Comparison of ENCODE assay signal across 9 mouse cellular contexts in the genomic region with DNA sequence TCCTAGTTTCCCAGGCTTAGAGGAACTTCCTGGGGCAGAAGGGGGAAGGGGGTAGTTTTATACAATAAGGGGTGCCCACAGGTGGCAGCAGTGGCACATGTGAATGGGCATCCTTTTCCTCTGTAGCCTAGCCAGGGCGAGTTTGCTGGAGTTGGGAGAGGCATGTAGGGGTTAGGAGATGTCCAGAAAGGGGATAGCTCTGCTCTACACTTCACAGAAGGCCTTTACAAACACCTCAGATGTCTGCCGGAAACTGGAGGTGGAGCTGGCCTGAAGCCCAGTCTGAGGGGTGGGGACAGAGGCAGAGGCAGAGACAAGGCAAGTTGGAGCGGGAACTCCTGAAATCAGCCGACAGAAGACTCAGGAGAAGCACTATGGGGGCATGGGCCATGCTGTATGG. TPM values are rescaled to one million over a fixed set of nuclear protein-coding genes. Genes with fewer than 3 reads are reported as not detected.
DNase-seq lines count a peak whose midpoint lies in the region; ATAC-seq and TF ChIP-seq lines count a peak whose summit lies in the region.
"Had no signal": no experiment of that assay in that cellular context is flagged by ENCODE, and none has a peak within 500 bp of the region (broad histone marks: within the 10 kb centered on the region; RNA-seq: fewer than 3 reads in every experiment).

A gene (plus strand): TSS at position 152 of the 400 bp plus-strand sequence.

- no peaks in the 10 kb centered on the region for H3K9me3 ChIP-seq in limb, embryonic 13.5 days
- no peaks in the 10 kb centered on the region for H3K9me3 ChIP-seq in limb, embryonic 10.5 days (replicated peaks)
- no peaks in the 10 kb centered on the region for H3K9me3 ChIP-seq in lung, embryonic 15.5 days
- H3K9me3 ChIP-seq in midbrain, postnatal 0 days (ENCODE audit: low read length), result no peaks in the 10 kb centered on the region

- no peak within 1 kb of the TSS for H3K4me3 ChIP-seq in limb, embryonic 13.5 days
- no peak within 1 kb of the TSS for H3K4me3 ChIP-seq in limb, embryonic 10.5 days
- H3K4me3 ChIP-seq in lung, embryonic 15.5 days, result no peak within 1 kb of the TSS
- H3K4me3 ChIP-seq in midbrain, postnatal 0 days (ENCODE audit: low read depth, low read length), result no peak within 1 kb of the TSS

- H3K9ac ChIP-seq in limb, embryonic 13.5 days, result peak within 1 kb of the TSS; percentile 40
- H3K9ac ChIP-seq in lung, embryonic 15.5 days, result no peak within 1 kb of the TSS
- H3K9ac ChIP-seq in midbrain, postnatal 0 days (replicated peaks; ENCODE audit: low read length, poor library complexity, severe bottlenecking), result no peak within 1 kb of the TSS

- DNase-seq in limb, embryonic 10.5 days (ENCODE audit: low spot score), result no peak
- DNase-seq in cerebellum, postnatal 25 days, result peak; percentile 30 to 55
- DNase-seq in induced T-regulatory cell, adult 2 months (ENCODE audit: low read depth), result peak; percentile 89
- peak; percentile 63 for DNase-seq in splenic B cell, adult 2 months (ENCODE audit: low read depth, low spot score)
- DNase-seq in adipocyte (ENCODE audit: low spot score), result no peak
- DNase-seq in midbrain, postnatal 0 days (ENCODE audit: low spot score), result no peak

- no peaks in the 10 kb centered on the region for H3K27me3 ChIP-seq in limb, embryonic 13.5 days
- H3K27me3 ChIP-seq in limb, embryonic 10.5 days (ENCODE audit: low read depth, poor library complexity, severe bottlenecking), result no peaks in the 10 kb centered on the region
- no peaks in the 10 kb centered on the region for H3K27me3 ChIP-seq in lung, embryonic 15.5 days
- no peaks in the 10 kb centered on the region for H3K27me3 ChIP-seq in splenic B cell, adult 2 months (ENCODE audit: control insufficient read depth, insufficient read depth, low read length, poor library complexity, severe bottlenecking)
- no peaks in the 10 kb centered on the region for H3K27me3 ChIP-seq in midbrain, postnatal 0 days (ENCODE audit: insufficient read depth, low read length)

- ATAC-seq in limb, embryonic 13.5 days (ENCODE audit: low FRiP score, low read depth), result no peak
- ATAC-seq in lung, embryonic 15.5 days (ENCODE audit: borderline replicate concordance, extremely low read depth, low FRiP score, low TSS enrichment), result peak; percentile 41; the same call in 1 of the 2 replicates
- no peak for ATAC-seq in midbrain, postnatal 0 days (ENCODE audit: low FRiP score)

- H3K27ac ChIP-seq in limb, embryonic 13.5 days, result peak within 1 kb of the TSS; percentile 33; the same call in 1 of the 2 replicates
- H3K27ac ChIP-seq in limb, embryonic 10.5 days, result no peak within 1 kb of the TSS
- H3K27ac ChIP-seq in lung, embryonic 15.5 days, result no peak within 1 kb of the TSS
- no peak within 1 kb of the TSS for H3K27ac ChIP-seq in midbrain, postnatal 0 days (ENCODE audit: low read depth, low read length)

- H3K36me3 ChIP-seq in limb, embryonic 13.5 days, result peaks cover 50% of the 10 kb centered on the region
- H3K36me3 ChIP-seq in limb, embryonic 10.5 days, result peaks cover 50% of the 10 kb centered on the region
- peaks cover 8% of the 10 kb centered on the region; the same call in 1 of the 2 replicates for H3K36me3 ChIP-seq in lung, embryonic 15.5 days
- H3K36me3 ChIP-seq in splenic B cell, adult 2 months (ENCODE audit: control insufficient read depth, insufficient read depth, low read length, poor library complexity, severe bottlenecking), result no peaks in the 10 kb centered on the region
- peaks cover 21% of the 10 kb centered on the region for H3K36me3 ChIP-seq in midbrain, postnatal 0 days (ENCODE audit: insufficient read depth, low read length)

- peak within 1 kb of the TSS; percentile 2; the same call in 1 of the 2 replicates for H3K4me2 ChIP-seq in limb, embryonic 13.5 days (replicated peaks)
- no peak within 1 kb of the TSS for H3K4me2 ChIP-seq in lung, embryonic 15.5 days
- no peak within 1 kb of the TSS for H3K4me2 ChIP-seq in midbrain, postnatal 0 days (ENCODE audit: low read depth, low read length, poor library complexity, severe bottlenecking)

- 51% methylated on average over 4 of the region's 4 CpGs for WGBS in limb, embryonic 13.5 days
- 59% methylated on average over 4 of the region's 4 CpGs for WGBS in limb, embryonic 10.5 days
- WGBS in lung, embryonic 15.5 days, result 18% methylated on average over 4 of the region's 4 CpGs
- WGBS in midbrain, postnatal 0 days, result 66% methylated on average over 4 of the region's 4 CpGs

- peaks cover 18% of the 10 kb centered on the region for H3K4me1 ChIP-seq in limb, embryonic 13.5 days
- H3K4me1 ChIP-seq in limb, embryonic 10.5 days, result peaks cover 10% of the 10 kb centered on the region
- peaks cover 21% of the 10 kb centered on the region for H3K4me1 ChIP-seq in lung, embryonic 15.5 days
- peaks cover 10% of the 10 kb centered on the region for H3K4me1 ChIP-seq in midbrain, postnatal 0 days (ENCODE audit: insufficient read depth, low read length)

- no peak for TF ChIP-seq CTCF in midbrain, postnatal 0 days (IDR thresholded peaks at IDR 0.05)

RNA-seq across cellular contexts. Expression of the gene that starts here (rescaled TPM):
- 2.8 and 2.9 TPM in 2 replicates for polyA plus RNA-seq in limb, embryonic 13.5 days (2015; fragmentation: Nextera tagmentation; extraction: Ambion mirVana)
- polyA plus RNA-seq in limb, embryonic 10.5 days (2016; fragmentation: Nextera tagmentation; extraction: Ambion mirVana), result 1.2 and 1.5 TPM in 2 replicates
- 1.6 and 2.7 TPM in 2 replicates for polyA plus RNA-seq in lung, embryonic 15.5 days (2015; fragmentation: Nextera tagmentation; extraction: Ambion mirVana)
- not detected in 2 replicates for total RNA-seq in midbrain, postnatal 0 days (2014; rRNA removed)
- 1.5 and 2.2 TPM in 2 replicates for polyA plus RNA-seq in midbrain, postnatal 0 days (2015; fragmentation: Nextera tagmentation; extraction: Ambion mirVana)
- total RNA-seq: layer of hippocampus, postnatal 10 days had no signal

Comparison
In these comparisons a context has a peak if more than half of its experiments do, and no peak if none do; other contexts are left out.
1. DNase-seq: peak in cerebellum, postnatal 25 days (2 of 2), induced T-regulatory cell, adult 2 months (single experiment) and splenic B cell, adult 2 months (single experiment); none in limb, embryonic 10.5 days (single experiment), adipocyte (single experiment) and midbrain, postnatal 0 days (single experiment).